Mouse (Mus musculus): Measurements from ENCODE around the gene Ube3c.

Ube3c gene

GRCm38 (mm10) chr5:29725369-29725768 is 156.3 kb downstream of the Ube3c start:
- no peak overlapping the region for H3K4me3 ChIP-seq (replicated peaks; ENCODE audit: low read length)
- TF ChIP-seq NANOG (IDR thresholded peaks at IDR 0.05; ENCODE audit: borderline replicate concordance, low read length) (no peak), POU5F1 (IDR thresholded peaks at IDR 0.05; ENCODE audit: borderline replicate concordance, low read length) (no peak), CTCF (conservative IDR thresholded peaks at IDR 0.05; ENCODE audit: low read length) (no peak)
- peaks cover 41% of the 10 kb centered on the region for H3K4me1 ChIP-seq (replicated peaks; ENCODE audit: low read depth, low read length)
- no peaks in the 10 kb centered on the region for H3K36me3 ChIP-seq (ENCODE audit: insufficient read depth, low read length)
- H3K9me3 ChIP-seq (ENCODE audit: low read length) = peaks cover 15% of the 10 kb centered on the region
- H3K27me3 ChIP-seq (ENCODE audit: insufficient read depth, low read length) = no peaks in the 10 kb centered on the region

Measured in E14TG2a.4 (cell line).